Mouse (Mus musculus): ENCODE measurements around the gene Adcy9.

DNA sequence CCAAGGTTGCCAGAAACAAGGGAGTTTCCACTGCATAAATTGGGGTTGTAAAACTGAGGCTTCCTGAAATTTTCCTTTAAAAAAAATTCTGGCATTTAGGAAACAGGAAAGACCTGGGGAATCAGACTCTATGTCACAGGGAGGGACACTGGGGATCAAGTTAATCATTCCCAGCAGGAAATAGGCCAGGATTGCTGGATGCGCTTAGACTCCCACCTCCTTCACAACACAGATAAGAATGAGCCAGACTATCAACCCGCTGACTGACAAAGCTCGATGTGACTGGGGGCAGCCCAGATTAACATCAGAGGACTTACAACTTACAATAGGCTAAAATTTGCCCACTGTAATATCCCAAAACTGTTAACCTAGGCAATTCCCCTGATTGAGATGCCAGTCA is 52.4 kb downstream of the Adcy9 start:
- TF ChIP-seq CTCF (conservative IDR thresholded peaks at IDR 0.05; ENCODE audit: insufficient read depth, insufficient read length, low read depth, low read length) (no peak), POLR2A (IDR thresholded peaks at IDR 0.05; ENCODE audit: low read depth, low read length) (no peak)

Data from kidney, adult 2 months (tissue).